Mouse (Mus musculus): Measurements from ENCODE around the gene Rapgef1. TPM values are rescaled to one million over a fixed set of nuclear protein-coding genes. Genes with fewer than 3 reads are reported as not detected.
A peak's percentile ranks its signal among the peaks of the same experiment; 100 is the strongest.
"Not testable (repeated sequence)": the region's sequence is repeated elsewhere in the genome, so short reads cannot be mapped to it uniquely, and the experiment has no call there.

The Rapgef1 gene
- total RNA-seq, 2 experiments from 2014 or later = 83.8 to 88.5 TPM

- DNase-seq (ENCODE audit: low spot score in 2 of 2) = no peak
Observed at GRCm38 (mm10) chr2:29702189-29702588, 82.7 kb downstream of the Rapgef1 start.

- DNase-seq (ENCODE audit: low spot score in 2 of 2) = no peak
Observed at GRCm38 (mm10) chr2:29703104-29704081, 83.9 kb downstream of the Rapgef1 start.

- DNase-seq (ENCODE audit: low spot score in 2 of 2) = no peak
Observed at GRCm38 (mm10) chr2:29705493-29705892, 86.0 kb downstream of the Rapgef1 start.

- DNase-seq (ENCODE audit: low spot score in 2 of 2) = no peak
Observed at GRCm38 (mm10) chr2:29706726-29707620, 87.5 kb downstream of the Rapgef1 start.

- peak in 1 of 2 experiments; percentile 34 for DNase-seq (ENCODE audit: low spot score in 2 of 2)
Observed at GRCm38 (mm10) chr2:29707731-29708130, 88.2 kb downstream of the Rapgef1 start.

GRCm38 (mm10) chr2:29708209-29708608, 88.7 kb downstream of the Rapgef1 start:
- not testable (repeated sequence) for DNase-seq (ENCODE audit: low spot score in 2 of 2)

GRCm38 (mm10) chr2:29711038-29711437, 91.5 kb downstream of the Rapgef1 start:
- no peak for DNase-seq (ENCODE audit: low spot score in 2 of 2)

GRCm38 (mm10) chr2:29711877-29712276, 92.4 kb downstream of the Rapgef1 start:
- DNase-seq (ENCODE audit: low spot score in 2 of 2) = no peak

- no peak for DNase-seq (ENCODE audit: low spot score in 2 of 2)
Observed at GRCm38 (mm10) chr2:29713501-29713900, 94.0 kb downstream of the Rapgef1 start.

GRCm38 (mm10) chr2:29714127-29714526, 94.6 kb downstream of the Rapgef1 start:
- DNase-seq (ENCODE audit: low spot score in 2 of 2) = peak in 1 of 2 experiments; percentile 35

- DNase-seq (ENCODE audit: low spot score in 2 of 2) = no peak
Observed at GRCm38 (mm10) chr2:29716143-29716542, 96.6 kb downstream of the Rapgef1 start.

GRCm38 (mm10) chr2:29716691-29717090, 97.2 kb downstream of the Rapgef1 start:
- DNase-seq (ENCODE audit: low spot score in 2 of 2) = no peak

GRCm38 (mm10) chr2:29718581-29718980, 99.1 kb downstream of the Rapgef1 start:
- no peak for DNase-seq (ENCODE audit: low spot score in 2 of 2)

- DNase-seq (ENCODE audit: low spot score in 2 of 2) = no peak
Observed at GRCm38 (mm10) chr2:29723132-29723531, 103.6 kb downstream of the Rapgef1 start.

GRCm38 (mm10) chr2:29724664-29725365, 105.3 kb downstream of the Rapgef1 start:
- DNase-seq (ENCODE audit: low spot score in 2 of 2) = no peak

- no peak for DNase-seq (ENCODE audit: low spot score in 2 of 2)
Observed at GRCm38 (mm10) chr2:29729500-29729899, 110.0 kb downstream of the Rapgef1 start.

GRCm38 (mm10) chr2:29731545-29731944, 112.0 kb downstream of the Rapgef1 start:
- no peak for DNase-seq (ENCODE audit: low spot score in 2 of 2)

- DNase-seq (ENCODE audit: low spot score in 2 of 2) = no peak
Observed at GRCm38 (mm10) chr2:29732559-29732958, 113.0 kb downstream of the Rapgef1 start.

- DNase-seq (ENCODE audit: low spot score in 2 of 2) = no peak
Observed at GRCm38 (mm10) chr2:29733348-29733747, 113.8 kb downstream of the Rapgef1 start.

GRCm38 (mm10) chr2:29735708-29736107, 116.2 kb downstream of the Rapgef1 start:
- DNase-seq (ENCODE audit: low spot score in 2 of 2) = no peak

Measured in layer of hippocampus, adult 18-20 months (tissue).